Mouse (Mus musculus): ENCODE measurements around the gene Scd2. TPM values are rescaled to one million over a fixed set of nuclear protein-coding genes. Genes with fewer than 3 reads are reported as not detected.
A peak's percentile ranks its signal among the peaks of the same experiment; 100 is the strongest.

Scd2 gene
- total and polyA plus RNA-seq, 2 experiments from 2014 or later, result 61.2 to 307 TPM

DNA sequence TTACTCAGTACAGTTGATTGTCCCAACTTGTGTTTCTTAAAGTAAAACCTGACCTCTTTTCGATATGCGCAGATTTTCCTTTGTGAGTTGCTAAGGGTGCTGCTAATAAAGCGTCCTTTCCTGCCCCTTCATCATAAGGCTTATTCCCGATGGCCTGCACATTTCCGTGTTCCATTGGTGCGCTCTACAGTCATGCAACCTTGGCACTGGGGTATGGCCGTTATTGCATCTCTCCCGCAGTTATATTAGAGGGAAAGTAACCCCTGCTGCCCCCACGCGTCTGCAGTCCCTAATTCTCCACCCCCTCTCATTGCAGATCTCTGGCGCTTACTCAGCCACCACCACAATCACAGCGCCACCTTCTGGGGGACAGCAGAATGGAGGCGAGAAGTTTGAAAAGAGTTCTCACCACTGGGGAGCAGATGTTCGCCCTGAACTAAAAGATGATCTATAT, 1.1 kb downstream of the Scd2 start:
- Histone ChIP-seq H3K9ac (replicated peaks; ENCODE audit: low read depth, low read length) (peak overlapping the region; percentile 68), H3K27me3 (ENCODE audit: control insufficient read depth, insufficient read depth, low read length) (no peaks in the 10 kb centered on the region), H3K27ac (ENCODE audit: low read depth) (peak overlapping the region; percentile 87), H3K4me3 (ENCODE audit: low read depth, low read length) (peak overlapping the region; percentile 79), H3K9me3 (replicated peaks; ENCODE audit: control insufficient read depth, low read length) (no peaks in the 10 kb centered on the region), H3K36me3 (replicated peaks; ENCODE audit: control insufficient read depth, insufficient read depth, low read length) (peaks cover 17% of the 10 kb centered on the region), H3K4me2 (ENCODE audit: low read depth, low read length) (peak overlapping the region; percentile 91), H3K4me1 (ENCODE audit: control insufficient read depth, insufficient read depth) (peaks cover 61% of the 10 kb centered on the region)
- WGBS, result 0% methylated on average over 14 of the region's 14 CpGs
- TF ChIP-seq EP300 (IDR thresholded peaks at IDR 0.05; ENCODE audit: low read depth), result peak; percentile 14; the same call in 1 of the 2 replicates
- TF ChIP-seq CTCF (IDR thresholded peaks at IDR 0.05; ENCODE audit: low read depth), result peak; percentile 99
- peak; percentile 50 for ATAC-seq (ENCODE audit: insufficient read depth, low read depth)
- peak; percentile 95 for DNase-seq (ENCODE audit: low spot score)

DNA sequence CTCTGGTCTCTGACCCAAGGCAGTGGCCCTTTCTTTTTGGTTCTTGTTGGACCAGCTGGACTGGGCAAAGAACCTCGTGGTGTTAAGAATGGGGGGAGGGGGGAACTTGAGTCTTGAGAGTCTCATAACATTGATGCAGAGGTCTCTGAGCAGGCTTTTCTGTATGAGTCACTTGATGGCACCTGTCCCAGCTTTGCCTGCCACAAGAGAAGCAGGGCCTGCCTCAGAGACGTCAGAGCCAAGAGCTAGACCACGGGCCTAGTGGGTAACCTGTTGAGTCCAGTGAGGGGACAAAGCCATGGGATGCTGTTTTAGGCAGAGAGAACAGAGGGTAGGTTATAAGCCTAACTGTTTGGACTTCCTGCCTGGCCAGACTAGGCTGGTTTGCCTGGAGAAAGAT, 1.8 kb downstream of the Scd2 start:
- Histone ChIP-seq H3K27ac (ENCODE audit: low read depth) (peak overlapping the region; percentile 87), H3K4me2 (ENCODE audit: low read depth, low read length) (peak overlapping the region; percentile 91), H3K9me3 (replicated peaks; ENCODE audit: control insufficient read depth, low read length) (no peaks in the 10 kb centered on the region), H3K4me1 (ENCODE audit: control insufficient read depth, insufficient read depth) (peaks cover 61% of the 10 kb centered on the region), H3K36me3 (replicated peaks; ENCODE audit: control insufficient read depth, insufficient read depth, low read length) (peaks cover 22% of the 10 kb centered on the region), H3K4me3 (ENCODE audit: low read depth, low read length) (peak overlapping the region; percentile 79), H3K27me3 (ENCODE audit: control insufficient read depth, insufficient read depth, low read length) (no peaks in the 10 kb centered on the region), H3K9ac (replicated peaks; ENCODE audit: low read depth, low read length) (peak overlapping the region; percentile 53)
- TF ChIP-seq EP300 (IDR thresholded peaks at IDR 0.05; ENCODE audit: low read depth) (no peak), CTCF (IDR thresholded peaks at IDR 0.05; ENCODE audit: low read depth) (no peak)
- 3% methylated on average over 3 of the region's 3 CpGs for WGBS
- ATAC-seq (ENCODE audit: insufficient read depth, low read depth) (no peak), DNase-seq (ENCODE audit: low spot score) (no peak)

DNA sequence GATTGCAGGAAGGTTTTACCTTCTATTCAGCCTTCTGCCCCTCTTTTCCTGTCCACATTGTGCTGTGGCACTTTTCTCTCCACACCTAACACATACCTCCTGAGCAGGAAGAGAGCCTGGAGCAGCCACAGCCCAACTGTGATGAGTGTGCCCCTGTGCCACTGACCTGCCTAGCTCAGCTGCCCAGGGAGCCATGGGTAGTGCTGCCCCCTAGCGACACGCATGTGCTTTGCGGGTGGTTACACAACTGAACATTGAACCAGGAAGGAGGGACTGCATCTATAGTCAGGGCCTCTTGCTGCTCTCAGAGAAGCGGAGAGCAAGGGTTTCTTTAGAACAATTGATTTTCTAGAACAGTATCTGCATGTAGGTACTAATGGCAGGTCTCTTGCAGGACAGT, 2.3 kb downstream of the Scd2 start:
- Histone ChIP-seq H3K27ac (ENCODE audit: low read depth) (peak overlapping the region; percentile 87; the same call in 1 of the 2 replicates), H3K9ac (replicated peaks; ENCODE audit: low read depth, low read length) (peak overlapping the region; percentile 53; the same call in 1 of the 2 replicates), H3K4me2 (ENCODE audit: low read depth, low read length) (peak overlapping the region; percentile 91), H3K4me3 (ENCODE audit: low read depth, low read length) (peak overlapping the region; percentile 79), H3K36me3 (replicated peaks; ENCODE audit: control insufficient read depth, insufficient read depth, low read length) (peaks cover 27% of the 10 kb centered on the region), H3K4me1 (ENCODE audit: control insufficient read depth, insufficient read depth) (peaks cover 61% of the 10 kb centered on the region), H3K27me3 (ENCODE audit: control insufficient read depth, insufficient read depth, low read length) (no peaks in the 10 kb centered on the region), H3K9me3 (replicated peaks; ENCODE audit: control insufficient read depth, low read length) (no peaks in the 10 kb centered on the region)
- ATAC-seq (ENCODE audit: insufficient read depth, low read depth) (peak; percentile 25), DNase-seq (ENCODE audit: low spot score) (peak; percentile 79)
- TF ChIP-seq CTCF (IDR thresholded peaks at IDR 0.05; ENCODE audit: low read depth) (peak; percentile 99), EP300 (IDR thresholded peaks at IDR 0.05; ENCODE audit: low read depth) (no peak)
- 8% methylated on average over 4 of the region's 4 CpGs for WGBS

DNA sequence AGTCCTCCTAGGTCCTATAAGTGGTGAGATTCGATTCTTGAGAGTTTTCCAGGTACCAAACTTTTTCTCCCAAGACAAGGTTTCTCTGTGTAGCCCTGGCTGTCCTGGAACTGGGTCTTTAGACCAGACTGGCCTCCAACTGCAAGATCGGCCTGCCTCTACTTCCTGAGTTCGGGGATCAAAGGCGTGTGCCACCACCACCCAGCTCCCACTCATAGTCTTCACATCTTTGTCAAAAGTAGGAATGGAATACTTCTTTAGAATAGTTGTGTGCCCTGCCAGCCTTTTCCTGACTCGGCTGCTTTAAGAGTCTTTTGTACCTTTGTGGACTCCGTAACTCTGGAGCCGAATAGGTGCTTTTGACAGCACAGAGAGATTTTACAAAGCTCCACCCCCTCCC, 2.7 kb downstream of the Scd2 start:
- Histone ChIP-seq H3K4me2 (ENCODE audit: low read depth, low read length) (peak overlapping the region; percentile 91), H3K27ac (ENCODE audit: low read depth) (no peak overlapping the region), H3K4me3 (ENCODE audit: low read depth, low read length) (peak overlapping the region; percentile 79), H3K4me1 (ENCODE audit: control insufficient read depth, insufficient read depth) (peaks cover 61% of the 10 kb centered on the region), H3K9me3 (replicated peaks; ENCODE audit: control insufficient read depth, low read length) (no peaks in the 10 kb centered on the region), H3K36me3 (replicated peaks; ENCODE audit: control insufficient read depth, insufficient read depth, low read length) (peaks cover 31% of the 10 kb centered on the region), H3K9ac (replicated peaks; ENCODE audit: low read depth, low read length) (peak overlapping the region; percentile 47; the same call in 1 of the 2 replicates), H3K27me3 (ENCODE audit: control insufficient read depth, insufficient read depth, low read length) (no peaks in the 10 kb centered on the region)
- DNase-seq (ENCODE audit: low spot score) (no peak), ATAC-seq (ENCODE audit: insufficient read depth, low read depth) (no peak)
- no peak for TF ChIP-seq CTCF (IDR thresholded peaks at IDR 0.05; ENCODE audit: low read depth)
- no peak for TF ChIP-seq EP300 (IDR thresholded peaks at IDR 0.05; ENCODE audit: low read depth)
- 39% methylated on average over 7 of the region's 7 CpGs for WGBS

DNA sequence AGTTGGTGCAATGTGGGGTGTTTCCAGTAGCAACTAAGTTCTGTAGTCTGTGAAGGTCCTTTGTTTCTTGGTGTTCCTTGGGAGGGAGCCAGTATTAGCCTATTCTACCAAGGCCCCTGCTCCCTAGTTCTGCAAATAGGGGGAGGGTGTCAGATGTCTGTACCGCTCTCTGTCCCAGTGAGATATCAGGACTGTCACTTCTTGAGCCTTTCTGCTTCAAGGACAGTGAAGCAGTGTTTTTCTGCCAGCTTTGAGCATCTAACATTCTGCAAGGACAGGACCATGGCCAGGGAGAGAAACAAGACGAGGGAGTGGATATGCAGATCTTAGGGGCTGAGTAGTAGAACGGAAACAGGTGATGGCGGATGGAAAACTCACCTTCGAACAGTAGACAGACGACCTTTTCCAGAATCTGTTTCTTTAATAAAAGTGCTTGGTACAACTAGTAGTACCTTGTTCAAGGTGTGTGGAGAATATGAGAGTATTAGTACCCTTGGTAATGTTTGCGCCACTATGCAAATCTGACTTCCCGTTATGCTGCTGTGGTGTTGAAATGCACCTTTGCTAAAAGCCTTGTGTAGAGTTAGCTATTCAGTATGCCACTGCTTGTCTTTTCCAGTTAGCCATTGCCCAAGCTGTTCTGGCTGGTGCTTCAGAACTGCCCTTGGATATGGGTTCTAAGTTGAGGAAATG, 3.7 kb downstream of the Scd2 start:
- no peaks in the 10 kb centered on the region for H3K9me3 ChIP-seq (replicated peaks; ENCODE audit: control insufficient read depth, low read length)
- H3K4me2 ChIP-seq (ENCODE audit: low read depth, low read length), result peak overlapping the region; percentile 91
- TF ChIP-seq CTCF (IDR thresholded peaks at IDR 0.05; ENCODE audit: low read depth), result no peak
- no peak for TF ChIP-seq EP300 (IDR thresholded peaks at IDR 0.05; ENCODE audit: low read depth)
- H3K4me1 ChIP-seq (ENCODE audit: control insufficient read depth, insufficient read depth), result peaks cover 51% of the 10 kb centered on the region
- H3K27ac ChIP-seq (ENCODE audit: low read depth), result no peak overlapping the region
- H3K36me3 ChIP-seq (replicated peaks; ENCODE audit: control insufficient read depth, insufficient read depth, low read length), result peaks cover 40% of the 10 kb centered on the region
- ATAC-seq (ENCODE audit: insufficient read depth, low read depth) (no peak), DNase-seq (ENCODE audit: low spot score) (no peak)
- peak overlapping the region; percentile 79 for H3K4me3 ChIP-seq (ENCODE audit: low read depth, low read length)
- H3K27me3 ChIP-seq (ENCODE audit: control insufficient read depth, insufficient read depth, low read length), result no peaks in the 10 kb centered on the region
- 44% methylated on average over 8 of the region's 8 CpGs for WGBS
- peak overlapping the region; percentile 47; the same call in 1 of the 2 replicates for H3K9ac ChIP-seq (replicated peaks; ENCODE audit: low read depth, low read length)
